Mouse (Mus musculus) heart, embryonic 16.5 days (tissue): ENCODE results near the gene Cavin1. TPM values are rescaled to one million over a fixed set of nuclear protein-coding genes. Genes with fewer than 3 reads are reported as not detected.

Source experiments
- ATAC-seq: fragments of 200-750 bp; cut with Nextera tagmentation; replicated peaks from 2 replicates; pipeline ENCODE4 v1.8.0; 2017; ENCODE audit warnings: moderate number of reproducible peaks; ENCODE audit not compliant: insufficient read depth, low FRiP score; ENCODE audit errors: extremely low read depth
- H3K27ac ChIP-seq: fragments of 300-500 bp; sonication (generic); 2 replicates; pipeline ENCODE4 v1.5.1; 2014; ENCODE audit warnings: mild to moderate bottlenecking, low read length, control low read depth, moderate library complexity
- H3K27me3 ChIP-seq: fragments of 300-500 bp; sonication (generic); 2 replicates; pipeline ENCODE4 v1.6.1; 2014; ENCODE audit warnings: low read length, mixed read lengths; ENCODE audit not compliant: control insufficient read depth, insufficient read depth
- H3K36me3 ChIP-seq: fragments of 300-500 bp; sonication (generic); 2 replicates; pipeline ENCODE4 v1.6.1; 2014; ENCODE audit not compliant: control insufficient read depth, insufficient read depth
- H3K4me1 ChIP-seq: fragments of 300-500 bp; sonication (generic); 2 replicates; pipeline ENCODE4 v1.6.1; 2014; ENCODE audit warnings: low read length, mixed read lengths; ENCODE audit not compliant: control insufficient read depth, insufficient read depth
- H3K4me2 ChIP-seq: fragments of 300-500 bp; sonication (generic); 2 replicates; pipeline ENCODE4 v1.6.1; 2014; ENCODE audit warnings: low read depth, mild to moderate bottlenecking, control low read depth, low read length
- H3K4me3 ChIP-seq: fragments of 300-500 bp; sonication (generic); 2 replicates; pipeline ENCODE4 v1.5.1; 2014; ENCODE audit warnings: mild to moderate bottlenecking, control low read depth, low read length
- H3K9ac ChIP-seq: fragments of 300-500 bp; sonication (generic); 2 replicates; pipeline ENCODE4 v1.6.1; 2014; ENCODE audit warnings: low read length, control low read depth
- H3K9me3 ChIP-seq: fragments of 300-500 bp; sonication (generic); replicated peaks from 2 replicates; pipeline ENCODE4 v1.6.1; 2016; ENCODE audit warnings: low read length; ENCODE audit not compliant: control insufficient read depth
- WGBS: fragments of 180-500 bp; shearing (Covaris S2); extraction: QIAGEN DNeasy Blood & Tissue Kit; methylation state at CpG from one replicate; pipeline ENCODE4 v1.1.7; 2014; 5-methylcytosine and 5-hydroxymethylcytosine counted together
- polyA plus RNA-seq: library from polyadenylated mRNA; unstranded; fragments of >200 nt; fragmentation: Nextera tagmentation; extraction: Ambion mirVana; gene quantifications from 2 replicates; pipeline ENCODE4 v1.2.1, GENCODE M21; 2015

Gene Cavin1
- polyA plus RNA-seq, 1 experiment from 2014 or later = 428 TPM

DNA sequence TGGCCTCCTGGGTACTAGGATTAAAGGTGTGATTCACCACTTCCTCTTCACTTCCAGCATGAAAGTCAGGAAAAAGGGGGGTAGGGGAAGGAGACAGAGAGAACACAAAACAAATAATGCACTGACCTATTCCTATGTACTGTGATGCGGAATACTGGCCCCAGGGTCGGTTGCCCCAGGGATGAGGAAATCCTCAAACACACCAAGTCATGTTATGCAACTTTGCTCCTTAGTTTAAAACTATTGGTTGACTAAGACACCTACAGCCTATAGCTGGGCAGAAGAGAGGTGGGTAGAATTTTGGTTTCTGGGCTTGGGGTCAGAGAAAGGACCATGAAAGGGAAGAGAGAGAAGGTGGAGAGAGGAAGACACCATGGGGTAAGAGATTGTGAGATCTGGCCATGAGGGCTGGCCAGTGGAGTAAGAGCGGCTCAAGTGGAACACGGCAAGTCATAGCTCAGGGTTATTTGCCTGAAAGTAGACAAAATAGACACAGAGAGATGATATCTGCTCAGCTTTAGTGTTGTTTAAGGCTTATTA is 54.2 kb downstream of the Cavin1 start:
- H3K27me3 ChIP-seq = no peaks in the 10 kb centered on the region
- WGBS = 90% methylated on average over 4 of the region's 4 CpGs

DNA sequence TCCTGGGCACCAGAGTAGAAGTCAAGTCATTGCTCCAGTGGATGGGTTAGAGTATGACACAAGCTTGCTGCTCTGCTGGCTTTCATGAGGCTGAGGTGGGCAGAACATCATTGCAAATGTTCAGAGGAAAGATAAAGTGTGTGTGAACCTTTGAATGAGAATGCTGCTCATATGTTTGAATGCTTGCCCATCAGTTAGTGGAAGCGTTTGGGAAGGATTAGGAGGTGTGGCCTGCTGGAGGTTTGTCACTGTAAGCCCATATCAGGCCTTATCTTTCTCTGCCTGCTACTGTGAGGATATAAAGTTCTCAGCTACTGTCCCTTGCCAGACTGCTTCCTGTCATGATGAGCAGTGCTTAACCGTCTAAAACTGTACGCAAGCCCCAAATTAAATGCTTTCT is 55.6 kb downstream of the Cavin1 start:
- 67% methylated on average over 3 of the region's 3 CpGs for WGBS
- H3K36me3 ChIP-seq = peaks cover 10% of the 10 kb centered on the region
- no peak overlapping the region for H3K4me3 ChIP-seq
- no peak overlapping the region for H3K9ac ChIP-seq
- H3K4me1 ChIP-seq = peaks cover 11% of the 10 kb centered on the region
- no peak for ATAC-seq
- H3K27ac ChIP-seq = no peak overlapping the region
- no peak overlapping the region for H3K4me2 ChIP-seq
- peaks cover 7% of the 10 kb centered on the region for H3K9me3 ChIP-seq
- no peaks in the 10 kb centered on the region for H3K27me3 ChIP-seq

More for the DNA sequence above, 54.2 kb downstream of the Cavin1 start:
- Histone ChIP-seq H3K4me3 (no peak overlapping the region), H3K4me1 (peaks cover 11% of the 10 kb centered on the region), H3K27ac (no peak overlapping the region), H3K4me2 (no peak overlapping the region), H3K9me3 (peaks cover 7% of the 10 kb centered on the region), H3K36me3 (peaks cover 10% of the 10 kb centered on the region), H3K9ac (no peak overlapping the region)
- no peak for ATAC-seq

DNA sequence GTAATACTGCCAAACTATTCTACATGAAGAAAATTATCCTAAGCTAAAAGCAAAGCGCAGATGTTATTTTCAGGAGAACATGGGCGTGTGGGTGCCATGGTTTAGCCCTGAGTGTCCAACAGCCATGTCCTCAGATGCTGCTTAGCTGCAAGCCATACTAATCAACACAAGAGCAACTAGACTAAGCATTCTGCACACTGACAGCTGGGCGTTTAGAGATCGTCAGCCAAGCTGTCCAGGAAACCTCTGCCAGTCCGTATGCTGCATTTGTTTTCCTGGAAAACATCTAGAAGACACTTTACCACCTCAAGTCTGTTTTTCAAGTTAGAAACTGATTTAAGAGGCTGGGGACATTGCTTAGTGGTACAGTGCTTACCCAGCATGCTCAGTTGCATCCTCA is 56.3 kb downstream of the Cavin1 start:
- H3K4me1 ChIP-seq = peaks cover 11% of the 10 kb centered on the region
- WGBS = 75% methylated on average over 5 of the region's 5 CpGs
- no peaks in the 10 kb centered on the region for H3K27me3 ChIP-seq
- H3K36me3 ChIP-seq = peaks cover 13% of the 10 kb centered on the region
- H3K4me3 ChIP-seq = no peak overlapping the region
- H3K4me2 ChIP-seq = no peak overlapping the region
- peaks cover 7% of the 10 kb centered on the region for H3K9me3 ChIP-seq
- no peak overlapping the region for H3K27ac ChIP-seq
- no peak overlapping the region for H3K9ac ChIP-seq
- ATAC-seq = no peak

DNA sequence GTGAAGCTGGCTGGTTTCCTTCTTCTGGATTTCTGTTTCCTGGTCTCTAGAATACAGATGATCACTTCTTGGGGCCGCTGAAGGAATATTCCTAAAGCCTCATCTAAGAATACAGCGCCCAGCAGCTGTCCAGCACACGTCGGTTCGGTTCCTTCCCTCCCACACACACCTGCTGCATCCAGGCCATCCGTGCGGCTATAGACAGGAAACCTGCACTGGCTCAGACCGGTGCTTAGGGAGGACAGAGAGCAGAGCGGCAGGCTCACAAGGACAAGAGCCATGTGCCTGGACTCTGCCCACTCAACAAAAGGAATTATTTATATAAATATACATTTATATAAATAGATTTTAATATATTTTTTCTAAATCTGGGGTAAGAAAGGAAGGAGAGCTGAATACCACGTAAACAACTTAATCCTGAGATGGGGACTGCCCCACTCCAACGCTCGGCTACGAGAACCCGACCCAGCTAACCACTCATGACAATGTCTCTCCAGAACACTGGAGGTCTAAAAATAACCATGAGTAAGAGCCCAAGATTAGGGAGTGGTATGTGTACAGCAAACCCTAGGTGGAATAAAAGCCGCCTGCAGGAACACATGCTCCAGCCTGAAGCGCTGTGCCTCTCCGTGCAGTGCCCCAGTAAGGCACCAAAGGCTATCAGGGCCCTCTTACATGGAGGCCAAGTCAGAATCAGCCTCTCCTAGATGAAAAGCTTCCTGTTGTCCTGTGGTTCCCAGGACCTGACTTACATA is 58.1 kb downstream of the Cavin1 start:
- peaks cover 11% of the 10 kb centered on the region for H3K4me1 ChIP-seq
- H3K4me2 ChIP-seq = peak overlapping the region; percentile 37
- H3K4me3 ChIP-seq = no peak overlapping the region
- 36% methylated on average over 17 of the region's 17 CpGs for WGBS
- ATAC-seq = peak; percentile 86
- H3K9ac ChIP-seq = no peak overlapping the region; the same call in 1 of the 2 replicates
- peaks cover 24% of the 10 kb centered on the region for H3K36me3 ChIP-seq
- H3K9me3 ChIP-seq = peaks cover 7% of the 10 kb centered on the region
- peak overlapping the region; percentile 88 for H3K27ac ChIP-seq
- no peaks in the 10 kb centered on the region for H3K27me3 ChIP-seq

DNA sequence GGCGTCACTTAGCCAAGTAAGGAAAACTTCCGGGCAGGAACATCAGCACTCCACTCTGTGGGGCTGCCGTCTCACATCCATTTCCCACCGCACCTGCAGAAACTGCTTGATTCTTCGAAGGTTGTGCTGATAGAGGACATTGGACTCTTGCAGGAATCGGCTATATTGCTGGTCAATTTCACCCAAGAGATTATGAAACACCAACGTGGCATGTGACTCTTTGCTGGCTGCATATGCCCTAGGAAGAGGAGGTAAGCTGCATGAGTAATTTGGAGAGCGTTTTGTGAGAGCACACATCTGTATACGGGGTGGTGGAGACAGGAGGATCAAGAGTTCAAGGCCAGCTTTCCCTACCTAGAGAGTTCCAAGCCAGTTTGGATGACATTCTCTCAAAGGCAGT is 62.1 kb downstream of the Cavin1 start:
- Histone ChIP-seq H3K27me3 (no peaks in the 10 kb centered on the region), H3K4me1 (peaks cover 11% of the 10 kb centered on the region), H3K4me3 (no peak overlapping the region), H3K4me2 (no peak overlapping the region), H3K36me3 (peaks cover 33% of the 10 kb centered on the region), H3K9me3 (no peaks in the 10 kb centered on the region), H3K9ac (no peak overlapping the region), H3K27ac (no peak overlapping the region)
- WGBS = 83% methylated on average over 9 of the region's 9 CpGs
- ATAC-seq = no peak

DNA sequence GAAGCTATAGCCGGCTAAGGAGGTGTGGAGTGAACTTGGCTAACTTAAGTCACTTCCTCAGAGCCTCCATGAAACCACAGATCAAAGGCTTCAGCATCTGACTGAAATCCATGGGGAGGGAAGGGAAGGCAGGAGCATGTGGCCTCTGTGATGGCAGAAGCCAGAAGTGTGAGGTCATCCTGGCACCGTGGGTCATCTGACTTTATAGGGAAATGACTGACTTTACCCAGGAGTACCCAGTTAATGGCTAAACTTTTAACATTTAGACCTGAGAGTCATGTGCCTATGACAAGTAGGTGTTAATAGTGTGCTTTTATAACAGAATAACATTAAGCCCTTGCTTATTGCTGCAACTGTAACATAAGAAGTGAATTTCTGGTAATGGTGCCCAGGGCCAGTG is 62.6 kb downstream of the Cavin1 start:
- ATAC-seq = no peak
- H3K27ac ChIP-seq = no peak overlapping the region
- WGBS = 77% methylated on average over 2 of the region's 2 CpGs
- H3K36me3 ChIP-seq = peaks cover 38% of the 10 kb centered on the region
- no peak overlapping the region for H3K9ac ChIP-seq
- peaks cover 9% of the 10 kb centered on the region for H3K4me1 ChIP-seq
- H3K4me2 ChIP-seq = no peak overlapping the region
- no peaks in the 10 kb centered on the region for H3K27me3 ChIP-seq
- H3K4me3 ChIP-seq = no peak overlapping the region
- H3K9me3 ChIP-seq = no peaks in the 10 kb centered on the region

DNA sequence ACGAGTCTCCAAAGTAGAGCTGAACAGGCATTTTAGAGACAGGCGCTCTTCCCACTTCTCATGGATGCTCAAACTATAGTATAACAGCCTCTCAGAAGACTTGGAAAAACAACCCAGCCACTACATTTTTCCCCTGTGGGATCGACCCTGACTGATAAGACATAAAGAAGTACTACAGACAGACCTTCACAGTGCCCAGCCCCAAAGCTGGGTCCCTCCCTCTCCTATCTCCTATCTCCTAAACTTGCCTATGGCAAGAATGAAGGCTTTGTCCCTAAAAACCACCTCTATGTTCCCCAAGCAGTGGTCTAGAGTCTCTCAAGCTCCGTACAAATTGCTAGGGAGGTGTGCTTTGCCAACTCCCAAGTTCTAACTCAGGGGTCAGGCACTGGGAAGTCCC is 63.8 kb downstream of the Cavin1 start:
- no peak overlapping the region for H3K4me3 ChIP-seq
- no peak for ATAC-seq
- H3K9me3 ChIP-seq = peaks cover 2% of the 10 kb centered on the region; the same call in 1 of the 2 replicates
- no peak overlapping the region for H3K27ac ChIP-seq
- no peaks in the 10 kb centered on the region; the same call in 1 of the 2 replicates for H3K4me1 ChIP-seq
- no peaks in the 10 kb centered on the region for H3K27me3 ChIP-seq
- no peak overlapping the region for H3K4me2 ChIP-seq
- H3K36me3 ChIP-seq = peaks cover 48% of the 10 kb centered on the region
- no peak overlapping the region for H3K9ac ChIP-seq
- WGBS = 70% methylated on average over 4 of the region's 4 CpGs

Other genes with a start within 250 kb of the Cavin1 start
- 17.9 and 19.9 TPM in 2 replicates for gene Rab5c, start 232.7 kb downstream of the Cavin1 start, polyA plus RNA-seq
- not detected in 2 replicates for gene Kcnh4, start 210.9 kb downstream of the Cavin1 start, polyA plus RNA-seq
- not detected in 2 replicates for gene Hcrt, start 208.0 kb downstream of the Cavin1 start, polyA plus RNA-seq
- gene Ghdc, start 199.9 kb downstream of the Cavin1 start, polyA plus RNA-seq = 7.1 and 7.7 TPM in 2 replicates
- 31.3 and 36.5 TPM in 2 replicates for gene Stat5b, start 120.2 kb downstream of the Cavin1 start, polyA plus RNA-seq
- 10.1 and 15.1 TPM in 2 replicates for gene Stat5a, start 111.5 kb downstream of the Cavin1 start, polyA plus RNA-seq
- gene Stat3, start 31.3 kb downstream of the Cavin1 start, polyA plus RNA-seq = 60.4 and 64.9 TPM in 2 replicates
- 50.7 and 53.6 TPM in 2 replicates for gene Atp6v0a1, start 38.6 kb upstream of the Cavin1 start, polyA plus RNA-seq
- 11.5 and 13.1 TPM in 2 replicates for gene Naglu, start 99.1 kb upstream of the Cavin1 start, polyA plus RNA-seq
- gene Hsd17b1, start 107.5 kb upstream of the Cavin1 start, polyA plus RNA-seq = 0.21 and 0.28 TPM in 2 replicates
- gene Coasy, start 111.7 kb upstream of the Cavin1 start, polyA plus RNA-seq = 29.9 and 30.0 TPM in 2 replicates
- gene Mlx, start 116.4 kb upstream of the Cavin1 start, polyA plus RNA-seq = 38.6 and 41.7 TPM in 2 replicates
- gene Psmc3ip, start 124.5 kb upstream of the Cavin1 start, polyA plus RNA-seq = 22.6 and 25.7 TPM in 2 replicates
- gene Retreg3, start 149.0 kb upstream of the Cavin1 start, polyA plus RNA-seq = 14.5 and 14.9 TPM in 2 replicates
- gene Tubg1, start 149.1 kb upstream of the Cavin1 start, polyA plus RNA-seq = 70.9 and 72.6 TPM in 2 replicates
- gene Tubg2, start 185.0 kb upstream of the Cavin1 start, polyA plus RNA-seq = 3.0 and 3.3 TPM in 2 replicates
- 0.89 and 1.0 TPM in 2 replicates for gene Cntnap1, start 199.6 kb upstream of the Cavin1 start, polyA plus RNA-seq
- gene Plekhh3, start 200.5 kb upstream of the Cavin1 start, polyA plus RNA-seq = 8.7 and 11.5 TPM in 2 replicates
- gene Ccr10, start 204.6 kb upstream of the Cavin1 start, polyA plus RNA-seq = 0.16 and 0.60 TPM in 2 replicates